Mouse (Mus musculus) 3T3-L1 (cell line): ENCODE measurements around the gene Mthfd1l.

Experiments
- DNase-seq: peaks from one replicate; pipeline ENCODE4 v3.0.0-alpha.2; 2015; ENCODE audit warnings: low read depth, low spot score

Gene Mthfd1l

DNA sequence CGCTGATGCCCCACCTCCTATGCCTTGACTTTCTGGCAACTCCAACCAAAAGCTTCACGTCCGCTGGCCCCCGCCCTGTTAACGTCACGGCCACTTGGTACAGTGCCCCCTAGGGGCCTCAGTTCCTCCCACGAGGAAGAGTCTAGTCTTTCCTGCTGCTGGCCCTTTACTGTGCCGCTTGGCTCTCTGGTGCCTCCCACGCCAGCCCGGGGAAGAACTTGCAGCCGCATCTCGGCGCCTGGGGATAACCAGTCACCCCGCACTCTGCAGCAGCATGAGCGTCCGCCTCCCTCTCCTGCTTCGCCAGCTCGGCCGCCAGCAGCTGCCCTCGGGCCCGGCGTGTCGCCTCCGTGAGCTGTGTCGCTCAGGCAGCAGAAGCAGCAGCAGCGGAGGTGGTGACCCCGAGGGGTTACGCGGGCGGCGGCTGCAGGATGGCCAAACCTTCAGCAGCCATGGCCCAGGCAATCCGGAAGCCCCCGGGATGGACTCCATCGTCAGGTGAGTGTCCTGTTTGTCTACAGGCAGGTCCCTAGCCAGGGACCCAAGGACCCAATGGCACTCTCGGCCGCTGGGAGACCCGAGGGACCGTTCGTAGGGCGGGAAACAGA is at the start of gene Mthfd1l:
TSS of gene Mthfd1l (plus strand) at position 138 of the 608 bp plus-strand sequence.
- DNase-seq, result peak; percentile 96

- DNase-seq, result no peak
Observed at GRCm38 (mm10) chr10:3928008-3928545, 44.8 kb upstream of the Mthfd1l start.

- DNase-seq, result no peak
Observed at GRCm38 (mm10) chr10:3931831-3932230, 41.1 kb upstream of the Mthfd1l start.

GRCm38 (mm10) chr10:3933311-3933940 is 39.5 kb upstream of the Mthfd1l start:
- DNase-seq, result no peak

GRCm38 (mm10) chr10:3936864-3937263 is 36.1 kb upstream of the Mthfd1l start:
- DNase-seq, result no peak

- DNase-seq, result no peak
Observed at GRCm38 (mm10) chr10:3939895-3940595, 32.9 kb upstream of the Mthfd1l start.

DNA sequence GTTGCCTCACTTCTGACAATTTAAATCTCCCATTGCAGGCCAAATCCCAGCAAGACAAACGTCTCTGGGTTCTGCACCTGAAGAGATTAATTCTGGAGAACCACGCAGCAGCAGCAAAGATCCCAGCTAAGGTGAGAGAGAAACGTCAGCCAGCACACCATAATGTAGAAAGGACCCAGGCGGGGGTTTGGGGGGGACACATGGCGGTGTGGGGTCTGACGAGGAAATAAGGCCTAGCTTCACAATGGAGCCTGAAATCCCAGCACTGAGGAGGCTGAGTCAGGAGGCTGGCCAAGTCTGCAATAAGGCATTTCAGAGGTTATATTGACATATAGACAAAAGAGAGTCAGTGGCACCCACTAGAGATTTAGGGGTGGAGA is 32.3 kb upstream of the Mthfd1l start:
- DNase-seq, result no peak

GRCm38 (mm10) chr10:3941054-3941757 is 31.7 kb upstream of the Mthfd1l start:
- DNase-seq, result no peak

- DNase-seq, result no peak
Observed at GRCm38 (mm10) chr10:3942289-3942688, 30.6 kb upstream of the Mthfd1l start.

DNA sequence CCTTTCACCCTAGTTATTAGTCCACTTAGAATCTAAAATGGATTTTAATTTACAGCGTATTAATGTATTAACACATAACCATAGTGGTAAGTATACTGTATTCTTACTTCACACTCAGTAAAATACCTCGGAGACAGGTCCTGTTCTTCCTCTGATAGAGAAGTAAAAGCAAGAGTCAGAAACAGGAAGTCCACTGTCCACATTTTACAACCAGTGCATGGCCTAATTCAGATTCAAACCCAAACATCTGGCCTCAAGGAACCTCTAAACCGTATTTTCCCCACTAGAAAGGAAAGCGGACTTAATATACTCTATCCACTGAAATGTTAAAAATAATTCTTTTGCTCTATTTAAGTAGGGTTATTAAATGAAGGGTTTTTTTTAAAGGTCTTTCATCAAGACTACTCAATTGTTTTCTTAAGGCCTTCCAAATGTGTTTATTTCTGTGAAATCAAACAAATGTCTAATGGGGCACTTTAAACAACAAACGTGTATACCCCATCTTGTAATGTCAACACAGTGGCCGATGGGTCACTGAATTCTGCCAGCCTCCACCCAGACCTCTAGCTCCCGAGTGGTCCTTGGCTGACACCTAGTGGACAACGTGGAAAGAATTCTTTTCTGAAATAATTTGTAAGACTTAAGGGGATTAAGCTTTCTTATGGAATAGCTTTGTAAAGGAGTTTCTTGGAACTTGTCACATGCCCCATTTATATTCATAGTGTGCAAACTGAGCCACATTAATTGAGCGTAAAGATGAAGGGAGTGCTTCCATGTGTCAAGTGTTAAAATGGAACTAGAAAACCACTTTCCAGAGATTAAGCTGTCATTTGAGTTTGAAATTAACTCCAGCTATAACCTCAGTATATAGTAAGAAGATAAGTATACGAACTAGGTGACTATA is 29.2 kb upstream of the Mthfd1l start:
- DNase-seq, result peak; percentile 75

DNA sequence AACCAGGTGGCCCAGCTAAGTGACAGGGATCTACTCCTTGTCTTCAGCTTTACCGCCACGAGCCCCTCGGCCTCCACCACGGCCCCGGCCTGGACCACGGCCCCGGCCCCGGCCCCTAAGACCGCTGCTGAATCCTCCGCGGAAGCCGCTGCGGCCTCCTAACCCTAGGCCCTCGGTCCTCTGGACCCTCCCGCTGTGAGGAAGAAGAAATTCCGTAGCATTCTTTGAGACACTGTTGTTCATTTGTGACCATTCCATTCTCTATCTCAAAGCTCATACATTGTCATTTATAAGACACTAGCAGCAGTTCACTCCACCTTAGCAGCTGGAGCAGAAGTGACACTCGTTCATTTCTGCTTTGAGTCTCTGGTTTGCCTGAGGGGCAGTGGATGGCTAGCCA is 26.0 kb upstream of the Mthfd1l start:
- no peak for DNase-seq

- no peak for DNase-seq
Observed at GRCm38 (mm10) chr10:3947346-3947745, 25.6 kb upstream of the Mthfd1l start.

GRCm38 (mm10) chr10:3949306-3949705 is 23.6 kb upstream of the Mthfd1l start:
- DNase-seq, result no peak

- DNase-seq, result no peak
Observed at GRCm38 (mm10) chr10:3956471-3956870, 16.4 kb upstream of the Mthfd1l start.

GRCm38 (mm10) chr10:3958591-3958990 is 14.3 kb upstream of the Mthfd1l start:
- DNase-seq, result no peak

GRCm38 (mm10) chr10:3969026-3969425 is 3.9 kb upstream of the Mthfd1l start:
- no peak for DNase-seq

DNA sequence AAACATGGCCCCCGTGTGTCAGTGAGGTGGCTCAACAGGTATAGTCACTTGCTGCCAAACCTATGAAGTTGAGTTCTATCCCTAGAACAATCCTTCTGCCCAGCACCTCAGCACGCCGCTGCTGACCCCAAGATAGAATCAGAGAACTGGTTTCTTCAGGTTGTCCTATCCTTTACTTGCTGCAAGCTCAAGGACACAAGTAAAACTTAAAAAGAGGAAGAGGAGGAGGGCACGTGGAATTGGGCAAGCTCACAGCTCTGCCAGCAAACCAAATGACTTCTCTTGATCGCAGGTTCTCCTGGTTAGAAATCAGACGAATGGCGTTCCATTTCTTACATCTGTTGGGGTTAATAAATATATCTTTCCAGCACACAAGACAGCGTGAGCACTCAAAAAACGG is 681 bp upstream of the Mthfd1l start:
- DNase-seq, result no peak

DNA sequence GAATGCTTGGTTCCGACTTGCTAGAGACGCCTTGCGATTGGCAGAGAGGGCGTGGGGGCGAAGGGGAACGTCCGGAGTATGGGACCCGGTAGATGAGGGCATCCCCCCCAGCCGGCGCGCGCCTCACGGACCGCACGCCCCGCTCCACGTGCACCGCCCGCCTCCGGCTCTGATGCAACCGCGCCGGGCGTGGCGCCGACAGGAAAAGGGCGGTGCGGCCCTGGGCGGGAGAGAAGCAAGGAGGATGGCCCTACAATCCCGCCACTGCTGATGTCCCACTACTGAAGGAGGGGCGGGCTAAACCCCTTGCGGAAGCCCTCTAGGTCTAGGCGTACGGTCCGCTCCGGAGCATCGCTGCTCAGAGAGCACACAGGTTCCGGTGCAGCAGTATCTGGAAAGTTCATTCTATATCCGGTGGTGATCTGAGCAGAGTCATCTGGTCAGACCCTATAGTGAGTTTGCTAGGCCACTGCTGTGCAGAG is 712 bp downstream of the Mthfd1l start:
- DNase-seq, result peak; percentile 95

GRCm38 (mm10) chr10:3974380-3974779 is 1.5 kb downstream of the Mthfd1l start:
- DNase-seq, result no peak

DNA sequence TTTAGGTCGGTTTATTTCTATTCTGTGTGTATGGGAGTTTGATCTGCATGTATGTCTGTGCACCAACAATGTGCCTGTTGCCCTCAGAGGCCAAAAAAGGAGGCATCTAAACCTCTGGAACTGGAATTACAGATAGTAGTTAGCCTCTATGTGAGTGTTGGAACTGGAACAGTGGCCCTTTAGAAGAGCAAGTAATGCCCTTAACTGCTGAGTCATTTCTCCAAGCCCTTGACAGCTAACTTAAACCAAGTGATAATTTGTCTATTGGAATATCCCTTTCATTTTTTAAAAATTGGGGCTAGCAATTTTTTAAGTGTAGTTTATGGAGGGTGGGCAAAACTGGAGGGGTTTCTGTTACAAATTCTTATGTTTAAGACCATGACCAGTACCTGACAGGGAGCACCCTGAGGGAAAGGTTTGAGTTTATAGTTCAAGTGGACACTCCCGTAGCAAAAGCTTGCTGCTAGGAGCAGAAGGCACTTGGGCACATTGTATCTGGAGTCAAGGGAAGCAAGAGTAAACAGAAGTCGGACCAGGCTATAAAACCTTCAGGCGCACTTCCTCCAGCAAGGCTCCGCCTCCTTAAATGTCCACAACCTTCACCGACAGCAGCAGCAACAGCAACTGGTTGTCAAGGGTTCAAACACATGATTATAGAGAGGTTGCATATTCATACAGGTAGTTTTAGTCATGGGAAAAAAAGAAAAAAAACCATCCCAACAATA is 3.1 kb downstream of the Mthfd1l start:
- DNase-seq, result no peak
